Mouse (Mus musculus): ENCODE results near the gene Irf9.
A peak's percentile ranks its signal among the peaks of the same experiment; 100 is the strongest.

Irf9 gene

DNA sequence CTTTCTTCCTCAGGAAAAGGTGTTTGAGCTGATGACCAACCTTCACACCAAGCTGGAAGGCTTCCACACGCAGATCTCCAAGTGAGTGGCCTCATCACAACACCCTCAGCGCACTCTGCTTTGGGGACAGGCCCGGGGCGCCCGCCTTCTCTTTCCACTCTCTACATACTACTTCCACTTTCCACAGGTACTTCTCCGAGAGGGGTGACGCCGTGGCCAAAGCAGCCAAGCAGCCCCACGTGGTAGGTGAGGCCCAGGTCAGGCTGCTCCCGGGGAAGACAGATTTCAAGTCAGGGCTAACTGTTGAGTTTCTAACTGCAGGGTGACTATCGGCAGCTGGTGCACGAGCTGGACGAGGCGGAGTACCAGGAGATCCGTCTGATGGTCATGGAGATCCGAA is 22.6 kb upstream of the Irf9 start:
- no peak for DNase-seq (ENCODE audit: low spot score)

DNA sequence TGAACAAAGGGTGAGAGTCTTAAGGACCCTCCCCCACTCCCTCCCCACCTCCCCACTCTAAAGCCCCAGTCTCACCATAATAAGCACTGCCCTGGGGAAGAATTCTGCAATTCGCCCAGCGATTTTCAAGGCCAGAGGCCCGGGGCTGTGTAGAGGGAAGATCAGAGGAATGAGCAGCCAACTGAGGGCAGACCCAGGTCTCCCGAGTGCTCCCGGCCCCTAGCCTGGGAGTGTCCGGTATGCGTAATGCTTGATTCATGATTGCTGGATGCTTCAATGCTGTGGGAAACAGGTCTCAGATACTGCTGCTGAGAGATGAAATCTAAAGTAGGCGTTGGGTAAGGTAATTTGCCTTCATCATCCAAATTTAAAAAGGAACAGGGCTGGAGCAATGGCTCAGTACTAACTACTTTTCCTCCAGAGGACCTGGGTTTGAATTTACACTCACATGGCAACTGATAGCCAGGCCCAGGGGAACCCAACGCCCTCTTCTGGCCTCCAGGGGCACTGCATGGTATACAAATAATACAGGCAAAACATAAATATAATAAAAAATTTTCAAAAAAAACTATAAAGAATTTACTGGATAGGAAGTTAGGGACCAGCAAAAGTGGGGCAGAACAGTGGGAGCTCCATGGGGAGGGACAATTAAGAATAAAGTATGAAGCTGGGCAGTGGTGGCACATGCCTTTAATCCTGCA is 21.2 kb upstream of the Irf9 start:
- DNase-seq (ENCODE audit: low spot score) = no peak

DNA sequence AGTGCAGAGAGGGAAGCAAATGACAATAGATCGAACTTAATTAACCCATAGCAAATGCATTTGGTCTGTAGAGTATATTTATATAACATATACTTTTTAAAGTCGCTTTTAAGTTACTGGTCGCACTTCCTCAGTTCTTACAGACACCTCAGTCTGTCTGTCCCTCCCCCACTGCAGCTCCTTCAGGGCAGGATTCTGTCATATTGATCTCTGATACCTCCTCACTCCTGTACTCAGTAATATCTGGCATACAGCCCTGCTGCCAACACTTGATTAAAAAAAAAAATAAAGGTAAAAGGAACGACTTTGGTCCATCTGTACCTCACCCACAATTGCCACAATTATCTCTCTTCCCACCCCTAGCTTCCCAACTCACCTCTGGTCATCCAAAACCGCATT is 19.1 kb upstream of the Irf9 start:
- no peak for DNase-seq (ENCODE audit: low spot score)

DNA sequence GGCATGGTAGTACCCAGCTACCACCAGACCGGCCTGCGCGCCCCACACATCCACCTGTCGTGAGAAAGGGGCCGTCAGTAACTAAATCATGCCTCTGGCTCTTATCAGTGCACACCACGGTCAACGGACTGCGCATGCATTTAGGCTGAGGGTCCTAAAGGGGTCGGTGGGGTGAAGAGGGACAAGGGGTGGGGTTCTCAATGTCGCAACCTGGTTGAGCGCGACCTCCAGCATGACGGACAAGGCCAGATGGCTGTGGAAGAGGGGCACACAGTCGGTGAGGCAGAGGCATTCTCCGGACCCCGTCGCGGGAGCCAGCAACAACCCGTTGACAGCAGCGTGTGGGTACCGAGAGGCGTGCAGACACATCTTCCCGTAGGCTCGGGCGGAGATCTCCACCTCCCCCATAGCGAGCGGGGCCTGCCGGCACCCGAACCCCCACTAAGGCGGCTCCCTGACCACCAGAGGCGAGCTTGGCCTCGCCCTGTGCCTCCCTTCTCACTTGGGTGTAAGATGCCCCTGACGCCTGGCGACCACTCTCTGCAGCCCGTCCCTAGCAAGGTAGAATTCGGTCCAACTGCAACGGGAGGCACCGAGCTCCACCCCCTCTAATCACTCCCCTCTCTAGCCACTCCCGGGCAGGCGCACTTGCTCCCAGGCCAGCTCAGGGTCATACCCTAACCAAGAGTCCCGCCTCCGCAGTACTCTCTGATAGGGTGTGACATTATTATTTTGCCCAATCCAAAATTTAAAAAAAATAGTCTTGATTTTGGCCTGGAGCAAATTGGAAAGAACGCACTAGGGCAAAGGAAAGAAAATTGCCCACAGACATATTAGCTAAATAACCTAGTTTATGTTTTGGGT is 18.4 kb upstream of the Irf9 start, which contains the start of gene Emc9:
Emc9 (minus strand) TSS at position 601 of the 864 bp plus-strand sequence.
- DNase-seq (ENCODE audit: low spot score) = peak; percentile 82

DNA sequence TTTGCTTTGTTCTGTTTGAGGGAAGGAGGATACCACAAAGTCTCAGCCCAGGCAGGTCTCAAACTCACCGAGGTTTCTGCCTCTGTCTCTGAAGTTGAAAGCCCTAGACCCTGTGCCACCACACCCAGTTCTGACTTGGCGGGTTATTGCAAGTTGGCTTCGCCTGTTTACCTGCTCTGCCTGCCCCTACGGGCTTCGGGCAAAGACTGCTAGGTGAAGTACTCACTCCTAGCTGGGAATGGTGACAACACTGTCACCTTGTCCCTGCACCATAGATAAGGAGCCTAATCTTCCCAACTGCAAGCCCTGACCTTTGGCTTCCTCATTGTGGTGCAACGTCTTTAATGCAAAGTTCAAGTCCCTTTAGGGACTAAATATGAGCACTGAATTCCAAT is 17.8 kb upstream of the Irf9 start:
- DNase-seq (ENCODE audit: low spot score) = no peak

DNA sequence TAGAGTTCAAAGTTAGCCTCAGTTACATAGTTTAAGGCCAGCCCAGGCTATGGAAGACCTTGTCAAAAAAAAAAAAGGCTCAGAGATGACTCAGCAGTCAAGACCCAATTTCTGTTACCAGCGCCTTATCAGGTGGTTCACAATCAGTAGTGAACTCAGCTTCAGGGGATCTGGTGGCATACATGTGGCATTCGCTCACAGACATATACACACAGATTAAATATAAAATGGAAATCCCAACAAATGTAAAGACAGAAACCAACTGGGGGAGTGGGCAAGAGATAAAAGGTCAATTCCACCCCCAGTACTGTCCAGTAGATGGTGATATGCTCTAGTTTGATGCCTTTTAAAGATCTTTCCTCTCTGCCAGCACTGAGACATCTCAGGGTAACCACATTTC is 17.2 kb upstream of the Irf9 start:
- DNase-seq (ENCODE audit: low spot score) = no peak

DNA sequence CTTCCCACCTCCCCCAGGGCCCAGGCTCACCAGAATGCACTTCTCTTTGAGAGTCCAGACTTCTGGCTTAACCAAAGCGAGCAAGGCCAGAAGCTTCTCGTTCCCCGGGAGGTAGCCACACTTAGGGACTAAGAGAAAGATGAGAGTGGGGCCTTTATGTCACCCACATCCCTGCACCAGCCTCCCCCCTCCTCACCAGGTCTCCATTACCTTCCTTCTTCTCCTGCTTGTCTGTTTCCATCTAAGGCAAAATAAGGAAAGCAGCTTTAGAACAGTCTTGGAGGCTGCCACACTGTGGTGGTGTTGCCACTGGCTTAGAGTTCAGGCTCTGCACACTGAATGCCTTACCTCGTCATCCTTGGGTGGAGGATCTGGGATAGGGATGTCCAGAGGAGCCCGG is 14.1 kb upstream of the Irf9 start:
- DNase-seq (ENCODE audit: low spot score) = no peak

DNA sequence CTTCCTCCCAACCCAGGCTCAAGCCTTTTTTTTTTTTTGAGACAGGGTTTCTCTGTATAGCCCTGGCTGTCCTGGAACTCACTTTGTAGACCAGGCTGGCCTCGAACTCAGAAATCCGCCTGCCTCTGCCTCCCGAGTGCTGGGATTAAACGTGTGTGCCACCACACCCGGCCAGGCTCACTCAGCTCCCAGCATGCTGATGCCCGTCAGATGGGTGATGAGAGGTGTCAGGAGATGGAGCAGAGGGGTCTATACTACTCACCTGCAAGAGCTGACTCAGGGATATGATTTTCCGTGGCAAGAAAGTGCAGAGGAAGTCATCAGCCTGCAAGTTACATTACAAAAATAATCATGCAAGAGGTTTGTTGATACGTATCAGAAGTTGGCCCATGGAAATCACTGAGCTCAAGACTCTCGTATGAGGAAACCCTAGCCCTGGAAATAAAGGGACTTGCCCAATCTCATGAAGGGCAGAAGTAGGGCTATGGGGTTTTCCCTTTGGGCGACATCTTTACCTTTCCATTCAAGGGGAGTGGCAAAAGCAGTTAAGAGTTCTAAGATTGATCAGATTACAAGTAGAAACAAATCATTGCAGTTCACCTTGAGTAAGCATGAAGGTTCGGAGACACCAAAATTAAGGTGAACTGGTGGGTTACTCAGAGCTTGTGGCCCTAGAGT is 13.5 kb upstream of the Irf9 start:
- no peak for DNase-seq (ENCODE audit: low spot score)

DNA sequence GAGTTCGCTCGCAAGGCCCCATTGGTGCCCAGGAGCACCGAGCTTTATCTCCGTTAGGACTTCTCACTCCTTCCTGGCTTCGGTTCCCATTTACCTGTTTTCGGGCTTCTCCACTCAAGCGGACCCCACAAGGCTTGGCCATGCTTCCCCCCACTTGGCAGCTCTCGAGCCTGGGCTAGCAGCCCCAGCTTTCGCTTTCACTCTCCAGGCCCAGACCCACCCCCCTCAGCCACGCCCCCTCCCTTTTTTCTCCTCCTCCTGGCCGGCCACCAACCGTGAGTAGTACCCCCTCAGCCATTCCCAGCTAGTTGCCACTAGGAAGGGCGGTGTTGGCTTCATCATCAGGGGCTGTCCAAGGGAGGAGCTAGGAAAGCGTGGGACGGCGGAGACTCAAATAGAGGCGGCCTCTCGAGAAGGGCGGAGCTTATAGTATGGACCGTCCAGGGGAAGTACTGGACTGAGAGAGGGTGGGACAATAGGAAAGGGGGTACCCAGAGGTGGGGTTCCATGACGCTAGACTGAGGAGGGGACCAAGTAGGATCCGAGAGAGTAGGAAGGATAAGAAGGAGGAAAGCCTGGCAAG is 12.5 kb upstream of the Irf9 start, which contains the start of gene Psme2:
Psme2 (minus strand) TSS at position 366 of the 583 bp plus-strand sequence.
- peak; percentile 98 for DNase-seq (ENCODE audit: low spot score)

DNA sequence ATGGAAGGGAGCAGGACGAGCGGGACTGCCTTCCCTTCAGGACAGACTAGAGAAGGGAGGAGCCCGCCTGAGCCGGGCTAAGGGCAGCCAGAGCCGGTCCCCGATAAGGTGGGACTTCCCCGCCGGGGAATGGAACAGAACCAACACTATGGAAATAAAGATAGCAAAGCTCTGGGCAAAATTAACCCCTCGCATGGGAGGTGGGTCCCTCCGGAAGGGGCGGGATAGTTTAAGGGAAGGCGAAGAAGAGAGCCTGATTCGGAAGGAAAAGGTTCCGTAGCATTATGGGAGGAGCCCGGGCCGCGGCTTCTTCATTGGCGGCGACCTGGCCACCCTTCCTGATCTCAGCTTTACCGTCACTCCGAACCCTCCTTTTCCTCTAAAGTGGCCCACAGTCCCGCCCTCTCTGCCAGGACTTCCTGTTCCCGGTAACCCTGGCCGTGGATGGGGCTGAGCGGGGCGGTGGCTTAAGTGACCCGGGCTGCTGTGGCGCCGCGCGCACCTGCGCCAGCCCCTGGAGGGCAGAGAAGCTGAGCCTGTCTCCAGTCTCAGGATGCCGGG is 12.0 kb upstream of the Irf9 start, which contains the start of gene Rnf31:
Rnf31 (plus strand) TSS at position 378 of the 561 bp plus-strand sequence.
- peak; percentile 95 for DNase-seq (ENCODE audit: low spot score)

DNA sequence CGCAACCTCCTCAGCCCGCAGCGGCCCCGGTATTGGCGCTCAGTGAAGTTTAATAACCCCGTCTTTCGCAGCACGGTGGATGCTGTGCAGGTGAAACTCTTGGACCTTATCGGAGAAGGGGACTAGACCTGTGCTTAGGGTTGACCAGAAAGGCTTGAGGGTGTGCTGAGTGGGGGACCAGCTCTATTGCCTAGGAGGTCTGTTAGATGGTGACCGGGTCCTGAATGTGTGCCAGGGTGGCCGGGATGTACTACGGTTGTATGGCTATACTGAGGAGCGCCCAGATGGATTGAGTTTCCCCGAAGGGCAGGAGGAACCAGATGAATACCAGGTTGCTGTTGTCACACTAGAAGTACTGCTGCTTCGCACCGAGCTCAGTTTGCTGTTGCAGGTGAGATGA is 11.1 kb upstream of the Irf9 start:
- no peak for DNase-seq (ENCODE audit: low spot score)

DNA sequence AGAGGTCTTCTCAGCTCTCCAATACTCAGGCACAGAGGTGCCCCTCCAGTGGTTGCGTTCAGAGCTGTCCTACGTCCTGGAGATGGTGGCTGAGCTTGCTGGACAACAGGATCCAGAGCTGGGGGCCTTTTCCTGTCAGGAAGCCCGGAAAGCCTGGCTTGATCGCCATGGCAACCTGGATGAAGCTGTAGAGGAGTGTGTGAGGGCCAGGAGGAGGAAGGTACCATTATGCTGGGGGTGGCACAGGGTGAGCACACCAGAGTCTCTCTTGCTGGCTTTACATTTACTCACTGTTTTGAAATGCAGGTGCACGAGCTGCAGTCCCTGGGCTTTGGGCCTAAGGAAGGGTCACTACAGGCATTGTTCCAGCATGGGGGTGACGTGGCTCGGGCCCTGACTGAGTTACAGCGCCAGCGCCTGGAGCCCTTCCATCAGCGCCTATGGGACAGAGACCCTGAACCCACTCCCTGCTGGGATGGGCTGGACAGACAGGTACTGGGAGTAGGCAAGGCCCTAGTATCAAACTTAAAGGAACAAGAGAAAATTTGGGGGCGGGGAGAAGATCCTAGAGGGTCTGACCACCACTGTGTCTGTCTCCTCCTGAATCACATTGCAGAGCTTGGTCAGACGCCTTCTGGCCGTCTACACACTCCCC is 7.2 kb upstream of the Irf9 start:
- DNase-seq (ENCODE audit: low spot score) = peak; percentile 25

DNA sequence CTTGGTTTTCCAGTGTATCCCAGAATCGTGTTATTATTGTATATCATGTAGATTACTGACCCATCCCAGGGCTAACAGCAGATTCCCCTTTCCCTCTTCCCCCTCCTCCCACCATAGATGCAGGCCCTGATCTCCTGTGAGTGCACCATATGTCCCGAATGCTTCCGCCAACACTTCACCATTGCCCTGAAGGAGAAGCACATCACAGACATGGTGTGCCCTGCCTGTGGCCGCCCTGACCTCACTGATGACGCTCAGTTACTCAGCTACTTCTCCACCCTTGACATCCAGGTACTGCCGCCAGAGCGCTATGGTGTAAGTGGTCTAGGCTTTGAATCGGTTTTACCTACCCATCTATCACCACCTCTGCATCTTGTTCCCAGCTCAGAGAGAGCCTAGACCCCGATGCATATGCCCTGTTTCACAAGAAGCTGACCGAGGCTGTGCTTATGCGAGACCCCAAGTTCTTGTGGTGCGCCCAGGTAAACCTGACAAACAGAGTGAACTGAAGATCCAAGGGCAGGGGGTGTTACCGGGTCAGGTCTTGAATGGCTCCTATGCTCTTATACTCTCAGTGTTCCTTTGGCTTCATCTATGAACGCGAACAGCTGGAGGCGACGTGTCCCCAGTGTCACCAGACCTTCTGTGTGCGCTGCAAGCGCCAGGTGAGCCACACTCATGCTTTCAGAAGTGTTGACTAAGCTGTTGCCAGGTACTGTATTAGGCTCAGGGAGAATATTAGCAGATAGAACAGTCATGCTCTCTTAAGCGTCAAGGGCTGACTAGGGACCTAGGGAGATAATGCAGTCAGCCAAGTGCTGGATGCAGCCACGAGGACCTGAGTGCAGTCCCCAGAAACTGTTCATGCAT is 4.6 kb upstream of the Irf9 start:
- no peak for DNase-seq (ENCODE audit: low spot score)

DNA sequence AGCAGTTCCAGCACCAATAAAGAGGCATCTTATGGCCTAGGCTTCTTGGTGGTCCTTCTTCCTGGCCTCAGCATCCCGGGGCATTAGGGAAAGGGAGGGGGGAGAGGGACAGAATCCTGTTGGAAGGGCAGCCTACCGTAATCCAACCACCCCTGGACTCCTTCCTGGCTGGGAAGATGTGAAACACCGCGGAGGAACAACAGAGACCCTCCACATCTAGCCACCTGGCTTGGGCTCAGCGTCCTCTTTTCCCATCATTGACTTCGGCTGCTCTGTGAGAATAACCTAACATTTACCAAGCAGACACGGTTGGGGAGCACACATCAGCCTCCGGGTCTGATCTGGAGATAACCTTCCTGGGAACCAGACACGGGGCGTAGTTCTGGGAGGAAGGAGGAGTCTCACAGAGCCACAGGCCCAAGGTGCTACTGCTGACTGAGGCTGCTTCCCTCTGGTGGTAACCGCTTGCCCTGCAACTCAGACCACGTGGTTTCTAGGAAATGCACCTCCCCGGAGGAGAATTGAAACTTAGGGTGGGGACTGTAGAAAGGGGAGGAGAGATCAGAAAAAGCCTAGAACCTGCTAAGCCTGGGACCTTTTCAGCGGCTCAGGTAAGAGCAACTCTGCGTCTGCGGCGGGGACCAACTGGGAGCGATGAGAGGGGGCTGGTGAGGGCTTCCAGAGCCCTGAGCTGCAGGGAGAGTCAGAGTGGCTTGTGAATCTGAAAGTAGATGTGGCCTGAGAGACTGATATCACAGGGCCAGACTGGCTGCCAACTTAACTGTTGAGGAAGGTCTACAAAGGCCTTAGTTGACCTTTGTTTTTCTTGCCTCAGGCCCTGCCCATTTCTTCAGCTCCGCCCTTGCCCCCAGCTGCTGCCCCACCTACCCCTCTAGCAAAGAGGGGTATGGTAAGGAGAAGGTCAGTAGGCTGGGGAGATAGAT is 534 bp downstream of the Irf9 start:
- peak; percentile 93 for DNase-seq (ENCODE audit: low spot score)

DNA sequence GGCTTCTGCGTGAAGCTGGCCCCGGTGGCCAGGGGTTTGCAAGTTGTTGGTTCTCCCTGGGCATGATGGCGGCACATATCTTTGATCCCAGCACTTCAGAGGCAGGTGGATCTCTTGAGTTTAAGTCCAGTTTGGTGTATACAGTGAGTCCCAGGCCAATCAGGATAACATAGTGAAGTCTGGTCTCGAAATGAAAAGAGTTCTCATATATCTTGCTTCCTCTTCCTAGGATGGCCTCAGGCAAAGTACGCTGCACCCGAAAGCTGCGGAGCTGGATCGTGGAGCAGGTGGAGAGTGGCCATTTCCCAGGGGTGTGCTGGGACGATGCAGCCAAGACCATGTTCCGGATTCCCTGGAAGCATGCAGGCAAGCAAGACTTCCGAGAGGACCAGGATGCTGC is 1.5 kb downstream of the Irf9 start:
- DNase-seq (ENCODE audit: low spot score) = no peak

DNA sequence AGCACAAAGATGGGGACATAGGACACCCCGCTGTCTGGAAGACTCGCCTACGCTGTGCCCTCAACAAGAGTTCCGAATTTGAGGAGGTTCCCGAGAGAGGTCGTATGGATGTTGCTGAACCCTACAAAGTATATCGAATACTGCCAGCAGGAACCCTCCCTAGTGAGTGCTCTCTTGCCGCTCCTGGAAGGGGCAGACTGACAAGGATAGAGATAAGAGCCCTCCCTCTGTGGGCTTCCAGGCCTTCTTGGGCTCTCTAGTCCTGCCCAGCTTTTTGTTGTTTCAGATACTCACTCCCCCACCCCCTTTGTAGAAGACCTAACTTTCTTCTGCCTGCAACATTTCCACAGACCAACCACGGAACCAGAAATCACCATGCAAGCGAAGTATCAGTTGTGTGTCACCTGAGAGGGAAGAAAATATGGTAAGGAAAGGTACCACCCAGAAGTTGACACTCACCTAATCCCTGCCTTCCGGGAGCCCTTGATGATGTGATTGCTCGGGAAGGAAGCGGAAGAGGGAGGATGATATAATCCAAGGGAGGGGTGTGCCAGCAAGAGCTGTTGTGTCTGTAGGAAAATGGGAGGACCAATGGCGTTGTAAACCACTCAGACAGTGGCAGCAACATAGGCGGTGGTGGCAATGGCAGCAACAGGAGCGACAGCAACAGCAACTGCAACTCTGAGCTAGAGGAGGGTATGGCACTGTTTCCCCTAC is 2.5 kb downstream of the Irf9 start:
- no peak for DNase-seq (ENCODE audit: low spot score)

DNA sequence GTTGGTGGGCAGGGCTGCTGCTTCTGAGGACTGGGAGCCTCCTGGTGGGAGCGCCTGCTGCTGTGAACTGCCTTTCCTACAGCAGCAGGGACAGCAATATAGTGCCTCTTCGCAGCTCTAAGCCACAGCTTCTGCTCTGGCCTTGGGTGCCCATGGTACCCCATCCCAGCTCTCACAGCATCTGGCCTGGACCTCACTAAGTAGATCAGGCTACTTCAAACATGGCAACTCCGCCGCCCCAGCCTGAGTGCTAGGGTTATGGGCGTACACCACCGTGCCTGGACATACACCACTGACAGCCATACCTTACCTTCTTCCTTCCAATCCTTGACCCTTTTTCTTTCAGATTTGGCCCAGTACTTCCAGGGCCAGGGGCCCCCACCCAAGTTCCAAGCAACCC is 5.0 kb downstream of the Irf9 start:
- no peak for DNase-seq (ENCODE audit: low spot score)

DNA sequence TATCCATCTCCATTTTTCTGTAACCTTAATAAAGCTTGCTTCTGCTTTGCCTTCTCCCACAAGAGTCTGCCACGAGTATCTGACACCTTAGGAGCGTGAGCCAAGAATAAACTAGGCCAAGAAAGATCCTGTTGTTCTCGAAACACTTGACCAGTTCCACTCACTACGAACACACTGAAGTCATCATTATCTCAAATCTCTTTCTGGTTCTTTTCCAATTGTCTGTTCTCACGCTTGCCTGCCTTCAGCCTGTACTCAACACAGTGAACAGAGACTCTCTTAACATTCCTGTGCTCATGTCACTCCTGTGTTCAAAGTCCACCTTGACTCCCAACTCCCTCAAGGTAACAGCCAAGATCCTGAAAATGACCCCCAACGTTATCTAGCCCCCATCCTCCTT is 10.0 kb downstream of the Irf9 start:
- no peak for DNase-seq (ENCODE audit: low spot score)
